Mouse (Mus musculus) urinary bladder, postnatal 4 days (tissue): Measurements from ENCODE around the gene Hoxd10.

Source experiments
- DNase-seq, 2 experiments: peaks; one replicate each; pipeline ENCODE4 v3.0.0; 2021 to 2022; ENCODE audit warnings: low spot score in 2 of 2

The Hoxd10 gene

DNA sequence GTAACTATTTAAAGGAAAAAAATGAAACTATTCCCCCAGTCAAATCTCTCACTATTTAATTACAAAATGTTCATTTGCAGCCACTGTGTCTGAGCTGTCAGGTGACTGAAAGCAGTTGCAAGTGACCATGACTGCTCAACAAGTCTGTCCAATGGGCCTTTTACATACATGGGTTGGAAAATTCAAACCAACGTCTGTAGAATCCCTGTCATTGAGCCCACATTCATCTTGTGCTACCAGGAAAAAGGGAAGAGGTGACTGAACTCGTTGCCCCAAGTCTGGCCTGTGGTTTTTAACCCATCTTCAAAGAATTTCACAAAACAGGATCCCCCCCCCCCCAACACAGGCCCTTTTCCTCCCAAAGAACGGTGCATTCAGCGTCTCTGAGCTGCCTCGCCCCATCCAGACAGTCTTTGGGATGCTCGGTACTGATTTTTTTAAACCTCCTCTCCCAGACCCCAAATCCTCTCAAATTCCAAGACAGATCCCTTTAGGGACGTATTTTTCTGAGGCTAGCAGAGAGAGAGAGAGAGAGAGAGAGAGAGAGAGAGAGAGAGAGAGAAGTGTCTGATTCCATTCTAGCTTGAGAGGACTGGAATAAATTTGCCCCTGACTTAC is 4.2 kb downstream of the Hoxd10 start:
- no peak for DNase-seq

GRCm38 (mm10) chr2:74696442-74697335 is 5.0 kb downstream of the Hoxd10 start:
- DNase-seq, result peak in 1 of 2 experiments; percentile 18

DNA sequence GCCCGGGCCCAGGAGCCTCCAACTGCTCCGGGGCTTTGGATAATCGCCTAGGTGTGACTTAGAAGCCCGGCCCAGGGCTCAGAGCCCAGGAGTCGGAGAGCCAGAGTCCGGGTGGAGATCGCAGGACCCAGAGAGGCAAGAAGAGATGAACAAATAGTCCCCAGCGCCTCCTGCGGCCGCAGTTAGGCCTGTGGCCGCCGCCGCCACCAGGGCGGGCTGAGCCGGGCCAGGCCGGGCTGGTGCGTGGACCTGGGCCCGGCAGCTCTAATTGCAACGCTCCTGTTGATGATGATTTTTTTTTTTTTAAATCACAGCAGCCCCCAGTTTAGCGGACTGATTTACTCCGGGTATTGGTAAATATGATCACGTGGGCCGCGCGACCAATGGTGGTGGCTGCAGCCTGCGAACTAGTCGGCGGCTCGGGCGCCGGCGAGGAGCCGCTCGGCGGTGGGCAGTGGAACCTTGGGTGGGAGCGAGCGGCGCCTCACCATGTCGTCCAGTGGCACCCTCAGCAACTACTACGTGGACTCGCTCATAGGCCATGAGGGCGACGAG is 5.9 kb downstream of the Hoxd10 start, which contains the start of gene Hoxd9:
Gene Hoxd9 (plus strand): TSS at position 161 of the 555 bp plus-strand sequence.
- peak in 1 of 2 experiments; percentile 74 for DNase-seq

GRCm38 (mm10) chr2:74698201-74699052 is 6.7 kb downstream of the Hoxd10 start:
- DNase-seq, result peak in 1 of 2 experiments; percentile 42

GRCm38 (mm10) chr2:74699053-74699430 is 7.3 kb downstream of the Hoxd10 start:
- DNase-seq, result no peak

GRCm38 (mm10) chr2:74699664-74700545 is 8.2 kb downstream of the Hoxd10 start:
- peak in 1 of 2 experiments; percentile 27 for DNase-seq

GRCm38 (mm10) chr2:74700546-74701112 is 8.9 kb downstream of the Hoxd10 start:
- peak in 1 of 2 experiments; percentile 27 for DNase-seq

DNA sequence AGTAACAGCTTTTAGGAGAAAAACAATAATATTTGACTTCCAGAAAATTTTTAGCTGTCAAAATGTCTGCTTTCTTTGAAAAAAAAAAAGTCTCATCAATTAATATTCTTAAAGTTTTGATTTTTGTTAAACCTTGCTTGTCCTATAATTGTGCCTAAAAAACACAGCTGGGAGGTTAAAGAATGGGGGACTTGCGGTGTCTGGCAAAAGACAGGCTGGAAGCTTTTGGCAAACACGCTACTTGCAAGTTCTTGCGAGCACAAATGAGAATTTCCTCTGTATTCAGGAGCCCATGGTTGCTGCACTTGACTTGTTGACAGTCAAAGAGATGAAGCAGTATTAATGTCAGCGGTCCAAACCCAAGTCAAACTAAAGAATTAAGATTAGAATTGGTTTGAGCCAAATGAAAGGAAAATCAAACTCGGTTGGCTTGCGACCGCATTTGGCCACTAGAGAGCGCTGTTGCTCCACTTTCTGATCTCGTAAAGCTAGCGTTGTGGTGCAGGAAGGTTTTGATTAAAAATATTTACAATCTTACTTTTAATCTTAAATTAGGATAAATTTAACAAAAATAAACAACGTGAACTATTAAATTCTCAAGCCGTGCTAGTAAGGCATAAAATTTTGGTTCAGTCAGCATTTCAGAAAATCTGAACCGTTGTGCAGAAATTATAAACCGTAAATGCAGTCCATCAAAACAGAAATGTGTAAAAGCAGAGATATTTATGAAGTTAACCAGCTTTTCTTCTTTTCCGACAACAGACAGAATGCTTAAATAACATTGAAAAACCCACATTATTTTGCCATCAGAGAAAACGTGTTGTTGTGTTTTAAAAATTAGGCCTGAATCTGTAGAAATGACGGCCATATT is 10.5 kb downstream of the Hoxd10 start:
- DNase-seq, result peak in 1 of 2 experiments; percentile 85

DNA sequence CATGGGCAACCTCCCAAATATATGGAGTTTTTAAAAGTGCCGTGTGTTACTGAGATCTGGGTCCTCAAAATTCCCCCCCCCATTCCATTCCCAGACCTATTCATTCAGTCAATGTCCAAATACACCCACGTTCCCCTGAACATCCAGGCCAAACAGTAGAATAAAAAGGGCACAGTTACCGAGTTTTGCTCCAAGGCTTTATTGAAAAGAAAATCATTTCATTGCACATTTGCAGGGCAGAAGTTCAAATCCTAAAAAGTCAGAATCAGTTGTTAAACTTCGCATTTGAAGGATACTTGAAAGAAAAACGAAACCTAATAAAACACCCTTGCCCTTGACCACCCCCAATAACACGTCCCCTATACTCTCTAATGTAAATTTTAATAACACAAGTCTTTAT is 11.1 kb downstream of the Hoxd10 start:
- no peak for DNase-seq

DNA sequence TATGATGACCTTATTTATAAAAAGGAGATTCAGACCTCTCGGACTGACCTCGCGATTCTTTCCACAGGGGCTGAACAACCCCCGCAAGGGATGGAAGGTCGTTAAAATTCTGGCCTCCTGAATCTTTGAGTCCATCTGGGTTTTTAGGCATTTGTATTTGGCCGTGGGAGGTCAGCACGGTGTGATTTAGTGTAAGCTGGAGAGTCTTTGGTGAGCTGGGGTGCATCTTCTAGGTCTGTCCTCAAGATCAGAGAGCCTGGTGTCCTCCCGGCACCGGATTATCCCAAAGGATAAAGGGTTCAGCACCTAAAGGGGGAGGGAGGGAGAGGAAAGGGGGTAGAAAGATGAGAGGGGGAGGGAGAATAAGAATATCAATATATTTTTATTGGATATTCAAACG is 11.6 kb downstream of the Hoxd10 start:
- DNase-seq, result no peak

DNA sequence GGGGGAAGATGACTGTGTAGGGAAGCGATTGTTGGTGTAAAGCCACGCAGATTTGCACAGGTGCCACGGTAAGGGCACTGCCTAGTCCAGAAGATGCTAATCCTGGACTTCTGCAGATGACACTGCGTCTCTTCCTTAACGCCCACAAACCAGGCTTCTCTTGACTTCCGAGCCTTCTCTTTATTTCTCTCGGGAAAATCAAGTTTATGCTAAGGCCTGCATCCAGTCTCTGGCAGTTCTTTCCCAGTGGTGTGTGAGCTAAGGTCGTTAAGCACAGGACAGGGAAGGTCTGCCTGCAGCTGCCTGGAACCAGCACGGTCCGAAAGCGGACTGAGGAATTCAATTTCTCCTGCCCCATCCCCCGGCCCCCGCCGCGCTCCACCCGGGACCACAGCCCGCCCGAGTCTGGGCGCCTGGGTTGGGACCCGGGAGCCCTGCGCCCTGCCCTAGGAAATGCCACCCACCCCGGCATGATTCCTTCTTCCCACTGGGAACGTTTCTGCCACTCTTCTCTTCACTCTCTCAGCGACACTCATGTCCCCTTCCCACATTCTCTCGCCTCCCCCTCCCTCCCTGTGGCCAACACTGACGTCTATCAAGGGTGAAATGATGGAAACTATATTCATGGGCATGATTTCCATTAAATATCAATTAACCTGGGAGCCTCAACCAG is 12.1 kb downstream of the Hoxd10 start:
- DNase-seq, result no peak

- DNase-seq, result peak; percentile 86 to 87
These were observed 12.8 kb downstream of the Hoxd10 start, which contains the start of gene Hoxd8 for GRCm38 (mm10) chr2:74704393-74704998. Hoxd8 (plus strand) TSS chr2:74704615.

DNA sequence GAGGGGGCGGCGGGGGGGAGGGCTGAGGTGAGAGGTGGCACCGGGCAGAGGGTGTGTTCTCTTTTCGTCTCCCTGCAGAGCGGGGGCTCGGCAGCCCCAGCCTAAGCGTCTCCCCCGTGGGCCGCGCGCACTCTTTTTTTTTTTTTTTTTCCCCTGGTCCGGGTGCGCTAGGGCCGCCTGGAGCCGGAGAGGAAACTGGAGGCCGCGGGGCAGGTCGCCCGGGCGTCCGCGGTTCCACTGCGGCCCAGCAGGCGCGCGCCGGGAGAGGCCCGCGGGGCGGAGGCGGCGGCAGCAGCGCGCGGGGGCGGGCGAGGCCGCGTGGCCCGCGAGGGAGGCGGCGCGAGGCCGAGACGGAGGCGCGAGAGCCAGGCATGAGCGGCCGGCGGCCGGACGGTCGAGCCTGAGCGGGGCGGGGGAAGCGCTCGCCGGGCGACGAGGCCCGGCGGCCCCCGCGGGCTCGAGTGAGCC is 13.3 kb downstream of the Hoxd10 start:
- no peak for DNase-seq

- peak in 1 of 2 experiments; percentile 79 for DNase-seq
These were observed 13.9 kb downstream of the Hoxd10 start for GRCm38 (mm10) chr2:74705467-74706089.

DNA sequence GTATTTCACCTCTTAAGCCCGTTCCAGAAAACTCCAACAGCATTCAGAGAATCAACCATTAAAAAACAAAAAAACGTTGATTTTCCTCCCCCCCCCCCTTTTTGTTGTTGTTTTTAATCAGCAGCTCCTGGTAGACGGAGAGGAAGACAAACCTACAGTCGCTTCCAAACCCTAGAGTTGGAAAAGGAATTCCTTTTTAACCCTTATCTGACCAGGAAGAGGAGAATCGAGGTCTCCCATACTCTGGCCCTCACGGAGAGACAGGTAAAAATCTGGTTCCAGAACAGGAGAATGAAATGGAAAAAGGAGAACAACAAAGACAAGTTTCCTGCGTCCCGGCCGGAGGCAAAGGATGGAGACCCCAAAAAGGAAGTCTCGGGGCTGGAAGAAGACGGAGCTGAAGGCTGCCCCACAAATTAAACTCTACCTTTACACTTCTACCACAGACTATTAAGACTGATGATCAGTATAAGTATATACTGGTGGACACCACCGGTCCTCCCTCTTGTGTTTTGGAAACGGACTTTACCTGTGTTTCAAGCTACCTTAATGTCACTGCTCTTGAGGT is 14.8 kb downstream of the Hoxd10 start:
- DNase-seq, result no peak

- DNase-seq, result no peak
These were observed 15.9 kb downstream of the Hoxd10 start for GRCm38 (mm10) chr2:74707599-74707998.

DNA sequence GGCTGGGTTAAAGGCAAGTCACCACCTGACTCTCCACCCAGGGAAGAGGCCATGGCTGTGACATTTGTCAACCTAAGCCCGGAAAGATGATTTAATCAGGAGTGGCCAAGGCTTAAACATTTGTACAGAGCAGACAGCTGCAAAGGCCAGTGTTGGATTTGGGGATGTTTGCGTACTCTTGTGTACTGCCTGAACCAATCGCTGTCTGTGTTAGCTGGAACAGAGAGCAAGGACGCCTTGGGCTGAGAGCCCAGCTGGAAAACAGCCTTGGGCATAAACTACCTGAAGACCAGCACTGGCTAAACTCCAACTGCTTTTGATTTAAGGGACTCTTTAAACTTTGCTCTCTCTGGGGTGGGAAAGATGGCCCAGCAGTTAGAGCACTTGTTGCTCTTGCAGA is 17.0 kb downstream of the Hoxd10 start:
- DNase-seq, result no peak
